Mouse (Mus musculus) neural tube, embryonic 15.5 days (tissue): Measurements from ENCODE around the gene Klhl22. TPM values are rescaled to one million over a fixed set of nuclear protein-coding genes. Genes with fewer than 3 reads are reported as not detected.

Experiments used
- ATAC-seq: fragments of 200-750 bp; cut with Nextera tagmentation; 2 replicates; pipeline ENCODE4 v1.8.0; 2017; ENCODE audit warnings: mild to moderate bottlenecking, moderate TSS enrichment, moderate library complexity; ENCODE audit not compliant: low FRiP score
- H3K27ac ChIP-seq: fragments of 300-500 bp; sonication (generic); replicated peaks from 2 replicates; pipeline ENCODE4 v1.5.1; 2015; ENCODE audit warnings: mild to moderate bottlenecking, inconsistent platforms
- H3K27me3 ChIP-seq: fragments of 300-500 bp; sonication (generic); replicated peaks from 2 replicates; pipeline ENCODE4 v1.6.1; 2015; ENCODE audit warnings: inconsistent platforms
- H3K36me3 ChIP-seq: fragments of 300-500 bp; sonication (generic); 2 replicates; pipeline ENCODE4 v1.6.1; 2015; ENCODE audit warnings: inconsistent platforms
- H3K4me1 ChIP-seq: fragments of 300-500 bp; sonication (generic); 2 replicates; pipeline ENCODE4 v1.6.1; 2015; ENCODE audit warnings: inconsistent platforms
- H3K4me2 ChIP-seq: fragments of 300-500 bp; sonication (generic); 2 replicates; pipeline ENCODE4 v1.6.1; 2015; ENCODE audit warnings: inconsistent platforms, mild to moderate bottlenecking, moderate library complexity
- H3K4me3 ChIP-seq: fragments of 300-500 bp; sonication (generic); replicated peaks from 2 replicates; pipeline ENCODE4 v1.5.1; 2015; ENCODE audit warnings: mild to moderate bottlenecking, inconsistent platforms
- H3K9ac ChIP-seq: fragments of 300-500 bp; sonication (generic); replicated peaks from 2 replicates; pipeline ENCODE4 v1.6.1; 2015; ENCODE audit warnings: mild to moderate bottlenecking, inconsistent platforms
- H3K9me3 ChIP-seq: fragments of 300-500 bp; sonication (generic); replicated peaks from 2 replicates; pipeline ENCODE4 v1.6.1; 2016; ENCODE audit warnings: inconsistent platforms
- WGBS: fragments of 180-500 bp; shearing (Covaris S2); methylation state at CpG from one replicate; pipeline ENCODE4 v1.1.7; 2015; ENCODE audit warnings: mixed read lengths; 5-methylcytosine and 5-hydroxymethylcytosine counted together
- polyA plus RNA-seq: library from polyadenylated mRNA; unstranded; fragments of >200 nt; fragmentation: Nextera tagmentation; extraction: Ambion mirVana; gene quantifications from 2 replicates; pipeline ENCODE4 v1.2.1, GENCODE M21; 2015

Gene Klhl22
- polyA plus RNA-seq, 1 experiment from 2014 or later = 89.1 TPM

DNA sequence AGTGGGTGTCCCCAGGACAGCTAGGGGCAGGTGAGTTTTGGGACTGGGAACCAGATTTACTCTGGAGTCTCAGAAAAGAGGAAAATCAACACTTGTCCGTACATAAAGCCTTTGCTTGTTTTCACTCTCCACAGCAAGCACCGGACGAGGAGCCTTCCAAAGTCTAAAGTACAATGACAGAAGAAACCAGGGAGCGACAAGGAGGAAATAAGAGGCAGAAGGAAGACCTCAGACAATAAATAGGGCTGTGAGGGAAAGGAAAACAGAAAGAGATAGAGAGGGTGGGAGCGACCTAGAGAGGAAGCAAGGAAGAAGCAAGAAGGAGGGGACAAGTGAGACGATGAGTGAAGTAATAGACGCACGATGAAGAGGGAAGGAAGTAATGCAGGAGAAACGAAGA lies 516 bp upstream of the Klhl22 start:
- Histone ChIP-seq H3K4me3 (peak overlapping the region; percentile 84), H3K27me3 (0 out of 2 replicates have a peak, but pooled peaks cover 7% of the 10 kb centered on the region), H3K9me3 (no peaks in the 10 kb centered on the region), H3K4me2 (peak overlapping the region; percentile 81), H3K9ac (peak overlapping the region; percentile 94), H3K4me1 (peaks cover 43% of the 10 kb centered on the region), H3K27ac (peak overlapping the region; percentile 81), H3K36me3 (no peaks in the 10 kb centered on the region)
- ATAC-seq = no peak; the same call in 1 of the 2 replicates
- 50% methylated on average over 9 of the region's 9 CpGs for WGBS

DNA sequence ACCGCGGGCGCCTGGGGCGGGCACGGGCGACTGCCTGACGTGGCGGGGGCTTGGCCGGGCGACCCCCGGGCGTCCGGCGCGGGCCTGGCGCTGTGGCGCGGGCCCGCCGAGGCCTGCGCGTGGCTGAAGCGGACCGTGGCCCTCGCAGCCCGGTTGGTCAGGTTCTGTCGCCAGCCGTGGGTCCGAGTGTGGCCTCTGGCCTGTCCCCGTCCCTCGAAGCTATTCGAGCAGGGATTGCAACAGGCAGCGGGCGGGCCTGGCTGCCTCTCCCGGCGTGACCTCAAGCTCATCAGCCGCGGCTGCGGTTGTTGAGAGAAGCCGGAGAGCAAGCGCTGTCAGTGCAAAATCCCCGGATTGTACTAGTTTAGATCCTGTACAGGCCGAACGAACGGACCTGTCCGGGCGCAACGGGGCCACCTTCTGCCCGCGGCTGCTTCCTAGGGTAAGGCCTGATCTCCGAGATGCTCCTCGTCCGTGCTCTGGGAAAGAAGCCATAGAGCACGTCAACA lies 449 bp downstream of the Klhl22 start:
- under 1% methylated on average over 53 of the region's 54 CpGs for WGBS
- peak; percentile 75 for ATAC-seq
- H3K9me3 ChIP-seq = no peaks in the 10 kb centered on the region

DNA sequence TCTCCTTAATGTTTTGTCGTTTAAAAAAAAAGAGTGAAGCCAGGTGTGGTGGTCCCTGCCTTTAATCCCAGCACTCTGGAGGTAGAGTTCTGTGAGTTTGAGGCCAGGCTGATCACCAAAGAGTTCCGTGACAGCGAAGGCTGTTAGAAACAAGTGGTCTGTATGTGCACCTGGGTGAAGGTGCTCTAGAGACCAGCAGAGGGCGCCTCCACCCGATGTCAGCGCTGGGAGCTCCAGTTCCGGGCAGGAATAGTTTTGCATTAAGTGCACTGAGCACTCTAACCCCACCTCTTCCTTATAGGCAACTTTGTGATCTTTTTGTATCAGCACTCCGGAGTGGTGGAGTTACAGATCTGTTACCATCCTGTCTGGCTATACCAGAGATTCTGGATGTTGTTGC lies 1.2 kb downstream of the Klhl22 start:
- Histone ChIP-seq H3K36me3 (peaks cover 10% of the 10 kb centered on the region; the same call in 1 of the 2 replicates), H3K27me3 (0 out of 2 replicates have a peak, but pooled peaks cover 7% of the 10 kb centered on the region), H3K9me3 (no peaks in the 10 kb centered on the region), H3K4me3 (peak overlapping the region; percentile 84), H3K9ac (peak overlapping the region; percentile 94; the same call in 1 of the 2 replicates), H3K4me2 (peak overlapping the region; percentile 81), H3K4me1 (peaks cover 53% of the 10 kb centered on the region), H3K27ac (no peak overlapping the region)
- WGBS = 42% methylated on average over 8 of the region's 8 CpGs
- ATAC-seq = no peak

More for the DNA sequence above, 449 bp downstream of the Klhl22 start:
- 0 out of 2 replicates have a peak, but pooled peaks cover 7% of the 10 kb centered on the region for H3K27me3 ChIP-seq
- peak overlapping the region; percentile 81 for H3K27ac ChIP-seq
- peak overlapping the region; percentile 81 for H3K4me2 ChIP-seq
- H3K4me1 ChIP-seq = peaks cover 50% of the 10 kb centered on the region
- H3K9ac ChIP-seq = peak overlapping the region; percentile 94
- H3K36me3 ChIP-seq = peaks cover 7% of the 10 kb centered on the region; the same call in 1 of the 2 replicates
- H3K4me3 ChIP-seq = peak overlapping the region; percentile 84

DNA sequence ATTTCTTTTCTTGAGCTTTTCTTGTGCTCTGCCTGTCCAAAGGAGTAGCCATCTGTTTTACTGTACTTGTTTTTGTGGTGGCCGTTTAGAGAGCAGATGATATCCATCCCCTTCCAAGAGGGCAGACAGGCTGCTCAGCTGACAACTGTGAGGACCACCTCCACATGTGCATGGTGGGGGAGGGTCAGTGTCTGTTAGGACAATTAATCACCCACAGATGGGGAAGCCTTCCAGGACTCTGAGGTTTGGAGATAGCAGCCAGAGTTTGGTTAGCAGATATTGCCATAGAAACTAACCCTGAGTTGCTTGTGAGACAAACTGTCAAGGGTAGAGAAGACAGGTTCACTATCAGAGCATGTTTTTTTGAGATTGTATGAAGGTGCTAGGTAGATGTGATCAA lies 1.7 kb downstream of the Klhl22 start:
- peak overlapping the region; percentile 81 for H3K4me2 ChIP-seq
- 50% methylated on average over 1 of the region's 1 CpGs for WGBS
- H3K36me3 ChIP-seq = peaks cover 12% of the 10 kb centered on the region; the same call in 1 of the 2 replicates

DNA sequence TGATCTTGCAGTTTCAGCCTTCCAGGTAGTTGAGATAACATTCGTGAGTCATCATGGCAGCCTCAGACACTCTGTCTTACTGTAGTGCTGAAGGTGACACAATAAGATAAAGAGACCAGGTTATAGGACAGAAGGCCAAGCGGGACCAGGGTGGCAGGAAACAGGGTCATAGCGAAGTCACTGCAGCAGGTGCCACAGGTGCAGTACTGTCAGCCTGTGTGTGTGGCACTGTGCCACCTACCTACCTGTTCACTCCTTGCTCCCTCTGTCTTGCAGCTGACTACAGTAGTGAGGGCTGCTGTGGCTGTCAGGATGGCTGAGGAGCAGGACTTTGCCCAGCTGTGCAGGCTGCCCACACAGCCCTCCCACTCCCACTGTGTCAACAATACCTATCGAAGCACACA lies 4.7 kb downstream of the Klhl22 start:
- no peak overlapping the region for H3K27ac ChIP-seq
- H3K27me3 ChIP-seq = no peaks in the 10 kb centered on the region
- H3K36me3 ChIP-seq = peaks cover 23% of the 10 kb centered on the region; the same call in 1 of the 2 replicates
- no peak for ATAC-seq
- H3K9me3 ChIP-seq = no peaks in the 10 kb centered on the region
- H3K4me1 ChIP-seq = peaks cover 45% of the 10 kb centered on the region
- 87% methylated on average over 4 of the region's 4 CpGs for WGBS
- no peak overlapping the region for H3K4me2 ChIP-seq
- H3K9ac ChIP-seq = no peak overlapping the region; the same call in 1 of the 2 replicates
- no peak overlapping the region for H3K4me3 ChIP-seq

More for the DNA sequence above, 1.7 kb downstream of the Klhl22 start:
- Histone ChIP-seq H3K9ac (no peak overlapping the region), H3K9me3 (no peaks in the 10 kb centered on the region), H3K4me3 (no peak overlapping the region), H3K27me3 (0 out of 2 replicates have a peak, but pooled peaks cover 7% of the 10 kb centered on the region), H3K4me1 (peaks cover 53% of the 10 kb centered on the region), H3K27ac (no peak overlapping the region)
- ATAC-seq = no peak

DNA sequence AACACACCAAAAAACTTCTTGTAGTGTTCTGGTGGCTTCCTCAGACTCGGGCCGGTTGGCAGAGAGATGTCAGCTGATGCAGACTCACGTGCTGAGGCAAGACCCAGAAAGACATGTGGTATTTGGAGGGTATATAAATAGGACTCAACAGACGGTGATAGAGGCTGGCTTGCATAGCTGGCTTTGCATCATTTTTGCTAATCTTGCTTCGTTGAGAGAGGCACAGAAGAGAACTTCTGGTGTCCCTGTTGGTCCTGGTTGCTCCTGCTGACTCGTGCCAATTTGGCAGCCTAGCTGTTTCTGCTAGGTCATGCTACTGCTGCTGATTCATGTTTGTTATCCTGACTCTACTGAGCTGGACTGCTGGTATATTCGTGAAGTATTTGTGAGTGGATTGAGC lies 9.4 kb downstream of the Klhl22 start:
- peaks cover 11% of the 10 kb centered on the region for H3K4me1 ChIP-seq
- no peak overlapping the region for H3K9ac ChIP-seq
- H3K4me3 ChIP-seq = no peak overlapping the region
- H3K36me3 ChIP-seq = peaks cover 57% of the 10 kb centered on the region
- H3K27me3 ChIP-seq = no peaks in the 10 kb centered on the region
- H3K4me2 ChIP-seq = no peak overlapping the region
- H3K9me3 ChIP-seq = no peaks in the 10 kb centered on the region
- 88% methylated on average over 7 of the region's 7 CpGs for WGBS
- no peak overlapping the region for H3K27ac ChIP-seq
- ATAC-seq = no peak

DNA sequence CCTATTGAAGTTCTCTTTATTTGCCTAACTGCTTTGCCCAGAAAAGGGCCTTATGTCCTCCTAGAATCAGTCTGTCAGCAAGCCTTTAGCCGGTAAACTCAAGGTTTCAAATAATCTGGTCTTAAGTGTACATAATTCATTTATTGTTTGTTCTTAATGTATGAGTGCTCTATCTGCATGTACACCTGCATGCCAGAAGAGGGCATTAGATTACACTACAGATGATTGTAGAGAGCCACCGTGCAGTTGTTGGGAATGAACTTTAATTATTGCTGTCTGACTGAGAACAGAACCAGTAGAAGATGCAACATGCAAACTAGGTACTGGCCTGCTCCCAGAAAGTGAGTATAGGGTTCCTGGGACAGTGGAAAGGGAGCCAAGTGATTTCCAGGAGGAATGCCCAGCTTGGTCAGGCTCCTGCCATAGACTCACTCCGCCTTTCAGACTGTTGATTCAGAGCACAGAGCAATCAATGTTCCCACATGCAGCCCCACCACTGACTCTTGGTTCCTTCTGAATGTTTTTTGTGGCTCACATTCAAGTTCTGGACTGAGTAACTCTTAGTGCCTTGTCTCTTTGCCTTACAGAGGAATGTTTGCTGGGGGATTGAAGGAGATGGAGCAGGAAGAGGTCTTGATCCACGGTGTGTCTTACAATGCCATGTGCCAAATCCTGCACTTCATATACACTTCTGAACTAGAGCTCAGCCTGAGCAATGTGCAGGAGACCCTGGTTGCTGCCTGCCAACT lies 11.9 kb downstream of the Klhl22 start:
- no peak for ATAC-seq
- Histone ChIP-seq H3K4me2 (no peak overlapping the region), H3K9me3 (no peaks in the 10 kb centered on the region), H3K27me3 (no peaks in the 10 kb centered on the region), H3K36me3 (peaks cover 59% of the 10 kb centered on the region), H3K27ac (no peak overlapping the region), H3K9ac (no peak overlapping the region), H3K4me3 (no peak overlapping the region), H3K4me1 (no peaks in the 10 kb centered on the region)
- WGBS = 73% methylated on average over 4 of the region's 4 CpGs

DNA sequence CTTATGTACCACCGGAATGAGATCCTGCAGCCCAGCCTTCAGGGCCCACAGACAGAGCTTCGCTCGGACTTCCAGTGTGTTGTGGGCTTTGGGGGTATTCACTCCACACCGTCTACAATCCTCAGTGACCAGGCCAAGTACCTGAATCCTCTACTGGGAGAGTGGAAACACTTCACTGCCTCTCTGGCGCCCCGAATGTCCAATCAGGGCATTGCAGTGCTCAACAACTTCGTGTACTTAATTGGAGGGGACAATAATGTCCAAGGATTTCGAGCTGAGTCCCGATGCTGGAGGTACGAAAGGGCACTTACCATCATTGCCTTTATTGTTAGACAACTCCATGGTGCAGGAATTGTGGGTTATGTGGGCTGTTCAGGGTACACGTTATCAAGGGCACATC lies 17.4 kb downstream of the Klhl22 start:
- no peaks in the 10 kb centered on the region for H3K9me3 ChIP-seq
- peaks cover 72% of the 10 kb centered on the region for H3K36me3 ChIP-seq
- no peak overlapping the region for H3K27ac ChIP-seq
- no peak overlapping the region for H3K9ac ChIP-seq
- H3K4me2 ChIP-seq = no peak overlapping the region
- no peak overlapping the region for H3K4me3 ChIP-seq
- H3K4me1 ChIP-seq = no peaks in the 10 kb centered on the region
- no peak for ATAC-seq
- WGBS = 69% methylated on average over 11 of the region's 11 CpGs
- H3K27me3 ChIP-seq = no peaks in the 10 kb centered on the region

DNA sequence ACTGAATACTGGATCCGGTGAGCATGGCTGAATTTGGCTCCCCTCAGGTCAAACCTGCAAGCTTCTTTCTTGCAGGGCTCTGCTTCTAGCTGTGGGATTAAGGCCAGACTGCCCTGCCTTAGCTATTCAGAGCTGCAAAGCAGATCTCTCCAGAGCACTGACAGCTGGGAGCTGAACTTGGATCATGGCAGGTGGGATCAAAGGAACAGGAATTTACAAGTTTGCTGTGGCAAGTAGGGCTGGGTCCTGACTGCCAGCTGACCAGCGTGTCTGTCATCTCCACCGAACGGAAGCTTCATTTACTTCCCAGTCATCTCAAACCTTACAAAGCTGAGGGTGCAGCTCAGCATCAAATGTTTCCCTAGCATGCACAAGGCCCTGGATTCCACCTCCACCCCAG lies 18.8 kb downstream of the Klhl22 start:
- Histone ChIP-seq H3K9ac (no peak overlapping the region), H3K4me2 (no peak overlapping the region), H3K27me3 (no peaks in the 10 kb centered on the region), H3K4me1 (no peaks in the 10 kb centered on the region), H3K4me3 (no peak overlapping the region), H3K9me3 (no peaks in the 10 kb centered on the region), H3K27ac (no peak overlapping the region), H3K36me3 (peaks cover 66% of the 10 kb centered on the region)
- no peak for ATAC-seq
- 90% methylated on average over 4 of the region's 4 CpGs for WGBS

DNA sequence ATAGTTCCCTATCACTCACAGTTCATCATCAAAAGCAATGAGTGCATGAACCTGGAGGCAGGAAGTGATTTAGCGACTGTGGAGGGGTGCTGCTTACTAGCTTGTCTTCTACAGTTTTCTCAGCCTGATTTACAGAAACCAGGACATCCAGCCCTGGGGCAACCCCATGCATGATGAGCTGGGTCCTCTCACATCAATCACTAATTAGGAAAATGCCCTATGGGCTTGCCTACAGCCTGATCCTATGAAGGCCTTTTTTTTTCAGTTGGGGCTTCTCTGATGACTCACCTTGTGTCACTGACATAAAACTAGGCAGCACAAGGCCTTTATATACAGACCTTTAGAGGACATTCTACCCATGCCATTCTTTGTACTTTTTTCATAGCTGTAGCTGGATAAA lies 20.3 kb downstream of the Klhl22 start:
- Histone ChIP-seq H3K9me3 (no peaks in the 10 kb centered on the region), H3K4me3 (no peak overlapping the region), H3K27ac (no peak overlapping the region), H3K27me3 (no peaks in the 10 kb centered on the region), H3K36me3 (peaks cover 71% of the 10 kb centered on the region), H3K9ac (no peak overlapping the region), H3K4me2 (no peak overlapping the region), H3K4me1 (no peaks in the 10 kb centered on the region)
- no peak for ATAC-seq
- 89% methylated on average over 1 of the region's 1 CpGs for WGBS

DNA sequence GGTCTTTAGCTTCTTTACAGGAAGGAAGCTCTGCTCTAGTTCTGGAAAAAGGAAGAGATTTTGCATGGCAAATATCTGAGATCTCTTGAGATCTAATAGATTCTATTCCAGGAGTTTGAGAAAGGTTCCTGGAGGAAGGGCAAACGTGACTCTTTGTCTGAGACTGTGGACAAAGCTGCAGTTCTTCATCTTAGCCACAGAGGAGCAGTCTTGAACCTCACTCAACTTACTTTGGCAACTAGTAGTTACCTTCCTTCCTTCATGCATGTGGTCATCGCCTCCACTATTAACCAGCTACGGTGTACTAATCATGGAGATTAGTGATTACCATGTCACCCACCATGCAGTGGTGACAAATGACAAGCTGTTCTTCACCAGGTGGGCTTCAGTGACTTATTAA lies 25.9 kb downstream of the Klhl22 start:
- Histone ChIP-seq H3K36me3 (peaks cover 70% of the 10 kb centered on the region), H3K4me2 (no peak overlapping the region)
- 70% methylated on average over 3 of the region's 3 CpGs for WGBS

DNA sequence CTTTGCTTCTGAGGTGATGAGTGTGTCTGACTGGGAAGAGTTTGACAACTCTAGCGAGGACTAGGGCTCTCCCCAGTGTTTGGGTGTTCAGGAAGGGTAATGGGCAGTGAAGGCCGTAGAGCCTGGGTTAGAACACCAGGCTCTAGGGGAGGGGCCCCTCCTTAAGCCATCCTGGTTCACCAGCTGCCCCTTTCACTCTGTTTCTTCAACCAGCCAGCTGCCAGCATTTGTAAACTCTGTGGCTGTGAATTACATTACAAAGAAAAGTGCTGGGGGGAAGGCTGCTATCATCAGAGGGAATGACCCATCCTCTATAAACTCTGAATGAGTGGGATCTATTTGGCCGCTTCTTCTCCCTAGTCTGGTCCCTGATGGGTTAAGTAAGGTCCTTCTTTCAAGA lies 33.3 kb downstream of the Klhl22 start:
- H3K4me3 ChIP-seq = no peak overlapping the region
- peaks cover 12% of the 10 kb centered on the region for H3K4me1 ChIP-seq
- WGBS = 59% methylated on average over 3 of the region's 3 CpGs
- H3K27me3 ChIP-seq = peaks cover 30% of the 10 kb centered on the region
- no peaks in the 10 kb centered on the region for H3K9me3 ChIP-seq
- H3K9ac ChIP-seq = no peak overlapping the region
- H3K4me2 ChIP-seq = no peak overlapping the region
- ATAC-seq = no peak
- no peak overlapping the region for H3K27ac ChIP-seq
- peaks cover 50% of the 10 kb centered on the region for H3K36me3 ChIP-seq

More for the DNA sequence above, 25.9 kb downstream of the Klhl22 start:
- Histone ChIP-seq H3K9me3 (no peaks in the 10 kb centered on the region), H3K27me3 (no peaks in the 10 kb centered on the region), H3K4me1 (no peaks in the 10 kb centered on the region), H3K9ac (no peak overlapping the region), H3K4me3 (no peak overlapping the region), H3K27ac (no peak overlapping the region)
- no peak for ATAC-seq
